Mouse (Mus musculus) spleen, postnatal 14 days (tissue): Measurements from ENCODE around the gene Calr.
"Not testable (repeated sequence)": the region's sequence is repeated elsewhere in the genome, so short reads cannot be mapped to it uniquely, and the experiment has no call there.

ENCODE experiments used
- DNase-seq, 2 experiments: peaks; one replicate each; pipeline ENCODE4 v3.0.0; 2021 to 2022; ENCODE audit warnings: low spot score in 2 of 2

Calr gene

DNA sequence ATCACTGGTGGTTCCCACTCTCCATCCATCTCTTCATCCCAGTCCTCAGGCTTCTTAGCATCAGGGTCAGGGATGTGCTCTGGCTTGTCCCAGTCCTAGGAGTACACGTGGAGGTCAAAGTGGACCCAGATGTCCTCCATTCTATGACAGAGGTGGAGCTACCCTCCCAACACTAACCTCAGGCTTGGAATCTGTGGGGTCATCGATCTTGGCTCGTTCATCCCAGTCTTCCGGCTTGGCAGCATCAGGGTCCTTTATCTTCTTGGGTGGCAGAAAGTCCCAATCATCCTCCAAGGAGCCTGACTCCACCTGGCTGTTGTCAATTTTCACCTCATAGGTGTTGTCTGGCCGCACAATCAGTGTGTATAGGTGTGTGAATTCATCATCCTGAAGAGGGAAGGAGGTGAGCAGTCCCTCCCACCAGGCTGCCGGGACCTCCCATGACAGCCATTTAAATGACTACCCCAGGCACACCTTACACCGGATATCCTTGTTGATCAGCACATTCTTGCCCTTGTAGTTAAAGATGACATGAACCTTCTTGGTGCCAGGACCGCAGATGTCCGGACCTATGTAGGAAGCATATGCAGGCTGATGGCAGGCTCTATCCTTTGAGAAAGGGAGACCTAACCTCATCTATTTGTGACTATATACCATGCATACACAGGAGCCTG lies 2.2 kb downstream of the Calr start:
- no peak for DNase-seq

DNA sequence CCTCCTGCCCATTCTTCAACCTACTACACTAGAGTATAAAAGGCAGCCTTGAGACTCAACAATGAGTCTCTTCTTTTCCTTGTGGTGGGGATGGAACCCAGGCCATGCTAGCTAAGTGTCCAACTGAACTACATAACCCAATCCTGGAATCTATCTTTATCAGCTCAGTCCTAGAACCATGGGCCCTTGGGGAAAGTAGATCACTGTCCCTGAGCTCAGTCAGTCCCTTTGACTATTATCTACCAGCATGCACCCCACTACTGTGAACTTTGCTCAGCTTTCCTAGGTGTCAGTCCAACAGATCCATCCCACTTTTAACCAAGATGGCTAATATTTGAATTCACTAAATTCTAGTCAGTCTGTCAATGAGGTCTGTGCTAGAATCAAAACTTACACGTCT lies 5.2 kb downstream of the Calr start:
- no peak for DNase-seq

DNA sequence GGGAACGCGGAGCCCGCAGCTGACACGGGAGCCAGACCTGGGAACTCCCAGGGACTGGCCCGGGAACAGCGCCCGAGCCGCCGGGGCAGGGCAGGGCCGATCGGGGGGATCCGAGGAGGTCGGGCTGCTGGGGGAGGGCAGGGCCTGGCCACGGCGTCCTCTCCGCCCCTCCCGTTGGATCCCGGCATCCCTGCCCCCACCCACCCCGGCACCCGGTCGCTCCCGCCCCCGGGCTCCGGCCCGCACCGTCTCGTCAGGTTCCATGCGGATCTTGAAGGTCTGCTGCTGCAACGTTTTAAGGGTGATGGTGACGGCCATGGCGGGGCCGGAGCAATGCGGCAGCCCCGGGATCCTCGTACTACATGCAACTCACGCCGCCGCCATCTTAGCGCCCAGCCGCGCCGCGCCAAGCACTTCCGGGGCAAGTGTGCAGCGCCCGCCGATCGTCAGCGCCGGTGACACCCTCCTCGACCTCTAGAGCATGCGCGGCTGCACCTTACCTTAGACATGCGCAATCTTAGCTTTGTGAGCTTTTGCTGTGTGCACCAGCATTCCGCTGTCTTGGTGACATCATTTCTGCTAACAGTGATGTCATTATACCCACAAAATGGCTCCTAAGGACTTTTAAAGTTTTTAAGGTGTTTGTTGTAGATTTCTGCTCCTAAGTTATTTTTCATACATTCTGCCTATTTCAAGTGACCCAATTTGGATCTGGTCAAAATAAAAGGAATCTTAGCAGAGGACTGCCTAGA lies 6.3 kb downstream of the Calr start, which contains the start of gene Rad23a:
TSS of gene Rad23a (minus strand) at position 418 of the 752 bp plus-strand sequence.
- DNase-seq: peak; percentile 80 to 88

DNA sequence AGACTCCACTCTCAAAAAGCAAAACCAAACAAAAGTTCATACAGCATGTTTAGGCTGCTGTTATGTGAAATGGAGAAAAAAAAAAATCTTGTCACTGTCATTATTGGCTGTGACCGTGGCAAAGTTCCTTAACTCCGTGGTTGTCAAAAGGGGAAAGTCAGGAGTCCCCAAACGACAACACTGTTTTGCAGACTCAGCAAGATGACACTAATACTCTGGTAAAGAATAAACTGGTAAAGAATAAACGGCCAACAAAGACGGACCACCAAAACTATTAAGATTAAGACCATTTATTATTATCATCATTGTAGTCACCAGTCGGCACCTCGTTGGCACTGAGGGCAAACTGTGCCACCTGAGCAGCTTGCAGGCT lies 6.9 kb downstream of the Calr start:
- no peak for DNase-seq

DNA sequence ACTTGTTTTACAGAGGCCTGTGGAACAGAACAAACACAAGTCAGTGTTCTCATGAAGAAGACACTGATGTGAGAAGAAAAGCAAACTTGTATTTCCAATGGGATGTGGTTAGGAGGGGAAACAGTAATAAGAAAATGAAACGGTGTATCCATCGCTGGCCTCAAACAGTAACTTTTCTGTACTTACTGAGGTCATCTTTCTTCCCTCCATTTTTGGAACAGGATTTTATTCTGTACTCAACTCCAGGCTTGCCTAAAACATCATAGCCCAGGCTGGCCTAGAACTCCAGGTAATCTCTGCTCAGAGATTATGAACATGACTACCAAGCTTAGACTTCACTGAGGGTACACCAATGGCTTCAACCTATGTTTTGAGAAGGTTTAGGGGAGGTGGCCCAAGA lies 7.3 kb downstream of the Calr start:
- DNase-seq: no peak

DNA sequence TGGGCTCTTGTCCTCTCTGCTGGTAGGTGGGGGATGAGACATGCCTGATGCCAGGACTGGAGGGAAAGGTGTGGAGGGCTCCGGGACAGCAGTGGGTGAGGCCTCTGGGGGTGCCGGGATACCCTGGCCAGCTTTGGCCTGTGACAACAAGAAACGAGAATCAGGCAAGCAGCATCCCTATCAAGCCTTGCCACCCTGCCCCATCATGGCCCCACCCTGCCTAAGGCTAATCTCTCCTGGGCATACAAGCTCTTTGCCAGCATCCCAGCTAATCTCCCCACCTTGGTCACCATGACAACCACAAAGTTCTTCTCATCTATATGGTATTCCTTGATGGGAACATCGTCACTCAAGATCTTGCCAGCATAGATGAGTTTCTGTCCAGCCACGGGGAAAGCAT lies 8.2 kb downstream of the Calr start:
- peak; percentile 67 to 68 for DNase-seq

DNA sequence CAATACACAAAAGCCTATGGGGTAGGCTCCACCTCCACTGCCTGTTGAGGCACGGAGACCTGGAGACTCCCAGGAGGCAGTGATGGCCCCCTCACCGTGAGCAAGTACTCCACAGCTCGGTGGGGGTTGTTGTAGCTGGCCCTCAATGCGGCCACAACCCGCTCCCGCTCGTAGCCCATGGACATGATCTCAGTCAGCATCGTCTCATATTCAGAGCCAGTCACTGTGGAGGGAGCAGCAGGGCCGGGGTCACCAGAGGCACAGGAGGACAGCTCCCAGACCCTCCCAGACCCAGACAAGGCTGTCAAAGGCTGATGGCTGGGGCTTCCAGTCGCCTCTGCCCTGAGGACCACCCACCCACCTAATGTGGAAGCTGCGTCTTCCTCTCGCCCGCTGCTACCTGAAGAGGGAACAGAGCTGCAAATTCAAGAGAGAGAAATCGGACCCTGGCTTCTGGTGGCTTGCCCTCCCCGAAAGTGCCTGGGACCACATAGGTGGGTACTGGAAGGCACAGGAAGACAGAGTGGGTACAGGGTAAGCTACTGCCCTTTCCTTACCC lies 8.7 kb downstream of the Calr start:
- no peak for DNase-seq

- DNase-seq: no peak
Observed at GRCm38 (mm10) chr8:84837149-84837911, 9.4 kb downstream of the Calr start.

- DNase-seq: no peak
Observed at GRCm38 (mm10) chr8:84834866-84835855, 11.6 kb downstream of the Calr start.

DNA sequence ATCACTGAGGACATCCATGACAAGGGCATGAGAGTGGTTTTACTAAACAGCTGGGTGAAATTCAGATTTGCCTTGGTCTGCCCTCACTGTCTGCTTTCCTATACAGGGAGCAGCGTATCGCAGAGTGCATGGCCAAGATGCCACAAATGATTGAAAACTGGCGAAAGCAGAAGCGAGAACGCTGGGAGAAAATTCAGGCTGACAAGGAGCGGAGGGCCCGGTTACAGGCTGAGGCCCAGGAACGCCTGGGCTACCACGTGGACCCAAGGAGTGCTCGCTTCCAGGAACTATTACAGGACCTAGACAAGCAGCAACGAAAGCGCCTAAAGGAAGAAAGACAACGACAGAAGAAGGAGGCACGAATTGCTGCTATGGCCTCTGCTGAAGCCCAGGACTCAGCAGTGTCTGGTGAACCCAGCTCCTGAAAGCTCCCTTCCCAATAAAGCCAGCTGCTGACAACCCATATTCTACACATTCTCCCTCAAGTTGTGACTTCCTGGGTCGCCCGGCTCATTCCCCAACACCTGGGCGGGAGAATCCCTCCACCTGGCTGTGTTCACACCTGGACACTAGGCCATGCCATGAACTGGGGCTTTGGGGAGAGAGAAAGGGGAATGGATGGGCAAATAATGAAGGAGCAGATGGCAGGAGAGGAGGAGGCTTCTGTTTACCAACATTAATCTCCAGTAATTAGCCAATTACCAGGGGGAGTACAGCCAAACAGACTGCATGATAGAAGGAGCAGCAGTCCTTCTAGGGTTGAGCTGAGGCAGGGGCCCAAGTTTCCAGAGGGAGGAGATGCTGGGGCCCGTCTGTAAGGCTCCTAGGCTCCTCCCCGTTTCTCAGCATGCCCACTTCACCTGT lies 12.5 kb downstream of the Calr start:
- no peak for DNase-seq

DNA sequence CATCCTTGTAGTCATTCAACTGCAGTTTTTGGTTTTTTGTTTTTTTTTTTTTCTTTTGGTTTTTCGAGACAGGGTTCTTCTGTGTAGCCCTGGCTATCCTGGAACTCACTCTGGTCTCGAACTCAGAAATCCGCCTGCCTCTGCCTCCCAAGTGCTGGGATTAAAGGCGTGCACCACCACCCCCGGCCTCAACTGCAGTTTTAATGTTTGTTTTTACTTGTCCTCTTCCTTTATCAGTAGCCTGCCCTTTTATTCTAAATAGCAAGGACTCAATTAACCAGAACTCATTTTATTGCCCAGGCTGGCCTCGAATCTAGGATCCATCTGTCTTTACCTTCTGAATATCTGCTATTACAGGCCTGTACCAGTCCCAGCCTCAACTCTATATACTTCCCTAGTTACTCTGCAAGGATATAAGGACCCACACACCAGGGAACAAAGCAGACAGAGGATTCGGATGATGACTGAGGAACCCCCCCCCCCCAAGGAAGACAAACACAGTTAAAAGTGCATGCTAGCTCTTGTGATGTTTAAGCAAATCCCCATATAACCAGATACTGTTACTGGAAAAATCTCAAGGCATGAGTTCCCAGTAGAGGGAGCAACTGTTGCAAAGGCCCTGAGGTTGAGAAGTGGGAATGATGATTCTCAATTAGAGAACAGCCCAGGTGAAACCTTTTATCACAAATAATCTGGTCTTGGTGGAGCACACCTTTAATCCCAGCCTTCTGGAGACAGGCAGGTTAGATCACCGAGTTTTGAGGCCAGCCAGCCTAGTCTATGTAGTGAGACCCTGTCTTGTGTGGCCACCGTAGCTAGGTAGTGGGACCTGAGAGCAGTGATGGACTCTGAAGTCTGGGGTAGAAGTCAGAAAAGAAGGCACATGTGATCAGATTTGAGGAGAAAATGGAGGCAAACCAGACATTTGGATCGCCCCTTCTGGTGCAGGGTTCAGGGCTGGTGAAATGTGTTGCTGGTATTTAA lies 13.7 kb downstream of the Calr start:
- DNase-seq: no peak

DNA sequence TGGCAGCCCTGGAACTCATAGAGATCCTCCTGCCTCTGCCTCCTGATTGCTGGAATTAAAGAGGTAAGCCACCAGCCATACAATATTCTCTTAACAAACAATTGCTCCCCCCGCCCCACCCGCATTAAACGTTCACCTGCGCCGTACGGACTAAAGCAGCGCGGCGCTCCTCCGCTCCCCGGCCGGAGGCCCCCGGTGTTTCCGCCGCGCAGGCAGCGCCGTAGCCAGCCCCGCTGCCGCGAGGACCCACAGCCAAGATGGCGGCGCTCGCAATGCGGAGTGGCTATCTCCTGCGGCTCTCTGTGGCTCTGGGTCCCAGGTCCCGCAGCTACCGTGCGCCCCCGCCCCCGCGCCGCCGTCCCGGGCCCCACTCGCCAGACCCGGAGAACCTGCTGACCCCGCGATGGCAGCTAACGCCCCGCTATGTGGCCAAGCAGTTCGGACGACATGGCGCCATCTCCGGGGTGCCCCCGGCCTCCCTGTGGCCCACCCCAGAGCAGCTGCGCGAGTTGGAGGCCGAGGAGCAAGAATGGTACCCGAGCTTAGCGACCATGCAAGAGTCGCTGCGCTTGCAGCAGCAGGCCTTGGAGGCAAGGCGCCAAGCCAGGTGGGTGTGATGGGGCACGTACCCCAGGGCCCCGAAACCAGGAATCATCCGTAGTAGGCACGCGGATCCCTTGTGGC lies 14.6 kb downstream of the Calr start:
- DNase-seq: peak; percentile 87 to 90

GRCm38 (mm10) chr8:84831490-84831889 lies 15.2 kb downstream of the Calr start, which contains the start of gene Gadd45gip1:
Gene Gadd45gip1, plus strand, starts transcription at chr8:84831522.
- peak; percentile 49 to 68 for DNase-seq

- DNase-seq: not testable (repeated sequence)
Observed at GRCm38 (mm10) chr8:84826518-84826917, 20.2 kb downstream of the Calr start.

- DNase-seq: no peak
Observed at GRCm38 (mm10) chr8:84825636-84826035, 21.1 kb downstream of the Calr start.

DNA sequence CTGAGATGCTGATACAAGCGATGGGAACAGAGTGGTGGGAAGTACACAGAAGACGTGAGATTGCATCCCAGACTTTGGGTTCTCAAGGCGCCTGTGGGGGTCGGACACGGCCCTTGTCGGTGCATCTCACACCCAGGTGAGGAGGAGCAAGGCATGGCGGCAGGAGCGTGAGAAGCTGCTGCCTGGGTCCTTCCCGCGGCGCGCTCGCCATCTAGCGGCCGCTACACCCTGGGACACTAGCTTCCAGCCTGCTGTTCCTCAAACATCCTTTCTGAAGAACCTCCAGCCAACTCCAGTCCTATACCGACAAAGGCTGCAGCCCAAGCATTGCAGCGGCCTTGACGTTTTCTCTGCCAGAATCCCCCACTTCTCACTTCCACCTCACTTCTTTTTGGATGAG lies 23.1 kb downstream of the Calr start:
- DNase-seq: peak in 1 of 2 experiments; percentile 44

- no peak for DNase-seq
Observed at GRCm38 (mm10) chr8:84822723-84823122, 24.0 kb downstream of the Calr start, which contains the start of gene Dand5. Gene Dand5, minus strand, starts transcription at chr8:84822823.

- no peak for DNase-seq
Observed at GRCm38 (mm10) chr8:84816117-84816516, 30.6 kb downstream of the Calr start.
